Mouse (Mus musculus): ENCODE measurements around the gene Brdt.

The Brdt gene

DNA sequence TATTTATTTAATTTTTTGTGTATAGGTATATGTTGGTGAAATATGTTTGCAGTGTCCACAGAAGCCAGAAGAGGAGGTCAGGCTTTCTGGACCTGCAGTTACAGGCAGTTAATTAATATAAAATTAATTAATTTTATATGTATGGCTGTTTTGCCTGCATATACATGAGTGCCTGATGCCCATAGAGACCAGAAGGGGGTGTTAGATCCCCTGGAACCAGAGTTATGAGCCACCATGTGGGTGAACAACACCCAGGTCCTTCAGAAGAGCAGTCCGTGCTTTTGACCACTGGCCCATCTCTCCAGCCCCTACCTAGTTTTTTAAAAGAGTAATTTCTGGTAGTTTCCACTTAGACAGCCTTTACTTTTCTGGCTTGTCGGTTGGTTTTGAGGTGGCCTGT, 81.3 kb downstream of the Brdt start:
- no peak for DNase-seq (ENCODE audit: low spot score)

DNA sequence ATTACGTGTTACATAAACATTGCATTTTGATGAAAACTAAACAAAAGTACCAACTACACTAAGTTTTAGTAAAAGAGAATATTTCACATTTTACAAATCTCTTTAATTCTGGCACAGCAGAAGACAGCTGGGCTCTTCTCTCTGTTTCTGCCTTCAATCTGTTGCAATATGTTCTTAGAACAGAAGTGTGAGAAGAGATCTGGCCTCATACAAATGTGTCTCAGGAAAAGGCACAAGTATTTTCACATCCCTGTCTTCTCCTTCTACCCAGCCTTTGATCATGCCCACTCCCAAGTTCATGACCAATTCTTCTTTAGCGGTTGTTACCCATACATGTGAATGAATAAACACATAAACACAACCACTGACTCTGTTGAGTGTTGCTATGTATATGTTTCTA, 84.1 kb downstream of the Brdt start:
- no peak for DNase-seq (ENCODE audit: low spot score)

DNA sequence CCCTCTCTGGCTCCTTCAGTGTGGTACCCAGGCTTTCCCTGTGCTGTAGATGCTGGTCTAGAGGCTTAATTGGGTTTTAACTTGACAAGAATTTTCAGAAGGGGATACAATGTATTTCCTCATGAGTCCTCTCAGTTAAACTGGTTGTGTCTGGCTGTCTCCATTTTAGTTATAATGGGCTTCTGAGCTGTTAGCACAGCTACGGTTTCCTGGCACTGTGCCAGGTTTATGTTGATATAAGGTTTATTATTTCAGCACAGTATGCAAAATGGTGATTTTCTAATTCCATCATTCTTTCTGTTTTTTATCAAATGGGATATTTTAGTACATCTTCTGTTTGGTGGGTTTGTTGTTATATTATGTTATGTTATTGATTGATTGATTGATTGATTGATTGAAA, 90.7 kb downstream of the Brdt start:
- DNase-seq (ENCODE audit: low spot score) = no peak

DNA sequence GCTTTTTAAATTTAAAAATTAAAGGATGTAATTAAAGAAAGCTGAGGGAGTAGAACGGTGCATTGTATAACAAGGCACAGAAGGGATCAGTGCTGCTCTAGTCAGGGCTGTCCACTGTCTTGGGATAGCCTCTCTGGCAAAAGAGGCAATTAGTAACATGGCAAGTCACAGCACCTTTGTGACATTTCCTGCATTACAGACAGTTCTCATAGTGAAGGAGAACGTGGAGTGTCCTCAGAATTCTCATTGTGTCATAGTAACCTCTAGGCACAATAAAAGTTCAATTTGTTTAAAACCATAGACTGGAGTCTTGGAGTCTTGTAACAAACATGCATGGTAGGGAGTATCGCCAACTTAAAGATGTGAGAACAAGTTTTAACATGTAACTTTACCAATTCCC, 100.3 kb downstream of the Brdt start, which contains the start of gene Lpcat2b:
Lpcat2b (plus strand) TSS at position 301 of the 400 bp plus-strand sequence.
- DNase-seq (ENCODE audit: low spot score) = no peak

DNA sequence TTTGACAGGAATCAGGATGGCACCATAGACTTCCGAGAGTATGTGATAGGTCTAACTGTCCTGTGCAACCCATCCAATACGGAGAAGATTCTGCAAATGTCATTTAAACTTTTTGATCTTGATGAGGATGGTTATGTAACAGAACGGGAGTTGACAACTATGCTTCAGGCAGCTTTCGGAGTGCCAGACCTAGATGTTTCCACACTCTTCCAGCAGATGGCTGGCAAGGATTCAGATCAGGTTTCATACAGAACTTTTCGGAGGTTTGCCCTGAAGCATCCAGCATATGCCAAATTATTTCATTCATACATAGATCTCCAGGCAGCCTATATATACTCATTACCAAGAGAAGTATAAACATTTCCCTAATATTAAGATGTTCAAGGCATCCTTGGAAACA, 103.0 kb downstream of the Brdt start:
- DNase-seq (ENCODE audit: low spot score) = no peak

DNA sequence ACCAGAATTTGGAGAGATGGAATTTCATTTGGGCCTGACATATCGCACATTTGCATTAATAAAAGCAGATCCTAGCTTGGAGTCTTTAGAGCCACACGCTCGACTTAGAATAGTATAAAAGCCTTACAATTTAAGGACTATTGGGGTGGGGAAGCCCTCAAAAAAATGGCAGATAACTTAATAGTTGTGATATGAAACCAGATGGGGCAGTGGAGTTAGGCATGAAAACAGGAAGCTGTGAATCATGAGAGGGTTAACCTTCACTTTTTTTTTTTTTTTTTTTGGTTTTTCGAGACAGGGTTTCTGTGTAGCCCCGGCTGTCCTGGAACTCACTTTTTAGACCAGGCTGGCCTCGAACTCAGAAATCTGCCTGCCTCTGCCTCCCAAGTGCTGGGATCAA, 105.2 kb downstream of the Brdt start:
- no peak for DNase-seq (ENCODE audit: low spot score)
